Mouse (Mus musculus) lung, postnatal 0 days (tissue): Measurements from ENCODE around the gene Rap1b. TPM values are rescaled to one million over a fixed set of nuclear protein-coding genes. Genes with fewer than 3 reads are reported as not detected.

Source experiments
- ATAC-seq: fragments of 200-750 bp; cut with Nextera tagmentation; 2 replicates; pipeline ENCODE4 v1.8.0; 2017; ENCODE audit warnings: moderate library complexity
- DNase-seq: peaks from one replicate; pipeline ENCODE4 v3.0.0-alpha.2; 2016; ENCODE audit warnings: low spot score
- H3K27ac ChIP-seq: fragments of 300-500 bp; sonication (generic); 2 replicates; pipeline ENCODE4 v1.5.1; 2014; ENCODE audit warnings: antibody characterized with exemption, mild to moderate bottlenecking, low read length, mixed read lengths
- H3K27me3 ChIP-seq: fragments of 300-500 bp; sonication (generic); replicated peaks from 2 replicates; pipeline ENCODE4 v1.6.1; 2014; ENCODE audit warnings: low read length, mixed read lengths; ENCODE audit not compliant: insufficient read depth
- H3K36me3 ChIP-seq: fragments of 300-500 bp; sonication (generic); 2 replicates; pipeline ENCODE4 v1.6.1; 2014; ENCODE audit warnings: low read length, mixed read lengths; ENCODE audit not compliant: insufficient read depth
- H3K4me1 ChIP-seq: fragments of 300-500 bp; sonication (generic); 2 replicates; pipeline ENCODE4 v1.6.1; 2014; ENCODE audit warnings: antibody characterized with exemption, low read depth, low read length, mixed read lengths; ENCODE audit not compliant: insufficient read depth
- H3K4me2 ChIP-seq: fragments of 300-500 bp; sonication (generic); replicated peaks from 2 replicates; pipeline ENCODE4 v1.6.1; 2014; ENCODE audit warnings: low read depth, mild to moderate bottlenecking, low read length, moderate library complexity, mixed read lengths
- H3K4me3 ChIP-seq: fragments of 300-500 bp; sonication (generic); 2 replicates; pipeline ENCODE4 v1.5.1; 2014; ENCODE audit warnings: low read depth, low read length
- H3K9ac ChIP-seq: fragments of 300-500 bp; sonication (generic); replicated peaks from 2 replicates; pipeline ENCODE4 v1.6.1; 2014; ENCODE audit warnings: low read depth, mild to moderate bottlenecking
- H3K9me3 ChIP-seq: fragments of 300-500 bp; sonication (generic); 2 replicates; pipeline ENCODE4 v1.6.1; 2016; ENCODE audit warnings: low read length, mixed read lengths
- CTCF ChIP-seq: IDR thresholded peaks from 2 replicates; pipeline ENCODE4 v1.5.1; 2016; ENCODE audit warnings: antibody characterized with exemption, mild to moderate bottlenecking
- EP300 ChIP-seq: IDR thresholded peaks from 2 replicates; pipeline ENCODE4 v1.6.1; 2016; ENCODE audit warnings: antibody characterized with exemption, mild to moderate bottlenecking, control low read depth
- WGBS: fragments of 180-500 bp; shearing (Covaris S2); extraction: QIAGEN DNeasy Blood & Tissue Kit; methylation state at CpG from one replicate; pipeline ENCODE4 v1.1.7; 2014; 5-methylcytosine and 5-hydroxymethylcytosine counted together
- polyA plus RNA-seq: library from polyadenylated mRNA; unstranded; fragments of >200 nt; fragmentation: Nextera tagmentation; extraction: Ambion mirVana; gene quantifications from 2 replicates; pipeline ENCODE4 v1.2.1, GENCODE M21; 2015

Gene Rap1b
- polyA plus RNA-seq, 1 experiment from 2014 or later = 268 TPM

DNA sequence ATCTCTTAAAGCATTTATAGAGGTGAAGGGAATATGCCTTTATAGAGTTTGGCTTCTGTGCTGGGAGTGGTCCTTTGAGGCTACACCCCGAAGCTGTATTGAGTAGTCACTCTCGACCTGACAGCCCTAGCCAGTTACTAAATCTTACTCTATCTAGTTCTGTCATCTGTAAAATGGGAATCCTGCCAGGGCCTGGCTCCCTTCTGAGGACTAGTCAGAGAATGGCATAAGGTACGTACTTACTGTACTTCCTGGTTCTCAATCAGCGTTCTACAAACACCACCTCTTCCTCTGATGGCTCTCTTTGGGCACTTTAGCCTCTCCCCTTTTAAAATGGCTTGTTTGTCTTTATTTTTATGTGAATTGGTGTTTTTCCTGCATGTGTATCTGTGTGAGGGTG is 28.1 kb upstream of the Rap1b start:
- DNase-seq = peak; percentile 51
- Histone ChIP-seq H3K36me3 (no peaks in the 10 kb centered on the region), H3K9ac (no peak overlapping the region), H3K4me1 (no peaks in the 10 kb centered on the region), H3K9me3 (no peaks in the 10 kb centered on the region), H3K27me3 (no peaks in the 10 kb centered on the region), H3K4me3 (no peak overlapping the region), H3K4me2 (no peak overlapping the region), H3K27ac (no peak overlapping the region)
- ATAC-seq = 0 out of 2 replicates have a peak, but pooled peaks have one; percentile 19
- TF ChIP-seq EP300 (0 out of 2 replicates have a peak, but pooled peaks have one; percentile 10), CTCF (no peak)
- 38% methylated on average over 4 of the region's 4 CpGs for WGBS

DNA sequence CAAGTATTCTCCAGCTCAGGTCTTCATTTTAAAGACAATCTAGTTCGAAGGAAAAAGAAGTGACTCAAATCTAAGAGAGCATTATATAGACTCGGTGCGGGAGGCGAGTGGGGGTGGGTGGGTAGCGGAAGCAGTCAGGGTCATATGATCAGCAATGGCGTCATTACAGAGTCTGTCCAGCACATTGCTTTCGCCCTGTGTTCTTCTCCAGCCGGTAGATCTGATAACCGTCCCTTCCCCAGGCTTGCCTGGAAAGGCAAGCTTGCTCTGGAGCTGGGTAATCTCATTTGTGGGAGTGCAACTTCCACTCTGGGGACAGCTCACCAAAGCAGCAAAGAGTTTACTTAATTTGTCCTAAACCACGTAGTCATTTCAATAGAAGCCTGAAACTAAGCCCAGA is 26.6 kb upstream of the Rap1b start:
- Histone ChIP-seq H3K9ac (no peak overlapping the region), H3K36me3 (no peaks in the 10 kb centered on the region), H3K4me2 (no peak overlapping the region), H3K4me3 (no peak overlapping the region), H3K4me1 (no peaks in the 10 kb centered on the region), H3K27ac (no peak overlapping the region), H3K27me3 (no peaks in the 10 kb centered on the region), H3K9me3 (no peaks in the 10 kb centered on the region)
- DNase-seq (no peak), ATAC-seq (no peak)
- WGBS = 69% methylated on average over 10 of the region's 10 CpGs
- no peak for TF ChIP-seq EP300
- no peak for TF ChIP-seq CTCF

DNA sequence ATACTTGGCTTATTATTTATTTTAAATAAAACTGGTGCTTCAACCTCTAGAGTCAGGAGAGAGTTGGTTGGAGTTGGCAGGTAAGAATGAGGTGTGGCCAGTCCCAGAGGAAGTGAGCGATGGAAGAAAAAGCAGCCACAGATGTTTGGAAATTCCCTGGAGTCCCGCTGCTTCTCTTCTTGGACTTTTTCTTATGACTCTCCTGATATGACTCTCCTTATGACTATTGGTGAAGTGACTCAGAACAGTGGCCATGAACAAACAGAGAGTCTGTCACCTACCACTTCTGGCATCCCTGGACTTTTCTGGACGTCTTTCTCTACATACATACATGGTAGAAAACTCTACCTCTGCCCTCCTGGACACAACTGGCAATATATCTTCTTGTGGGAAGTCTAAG is 21.5 kb upstream of the Rap1b start:
- no peak overlapping the region for H3K4me3 ChIP-seq
- no peak overlapping the region for H3K4me2 ChIP-seq
- no peak overlapping the region for H3K27ac ChIP-seq
- no peak for ATAC-seq
- no peak overlapping the region for H3K9ac ChIP-seq
- H3K27me3 ChIP-seq = no peaks in the 10 kb centered on the region
- no peaks in the 10 kb centered on the region for H3K9me3 ChIP-seq
- no peaks in the 10 kb centered on the region for H3K36me3 ChIP-seq
- DNase-seq = no peak
- WGBS = 57% methylated on average over 3 of the region's 3 CpGs
- no peaks in the 10 kb centered on the region for H3K4me1 ChIP-seq
- TF ChIP-seq CTCF = no peak
- TF ChIP-seq EP300 = no peak

DNA sequence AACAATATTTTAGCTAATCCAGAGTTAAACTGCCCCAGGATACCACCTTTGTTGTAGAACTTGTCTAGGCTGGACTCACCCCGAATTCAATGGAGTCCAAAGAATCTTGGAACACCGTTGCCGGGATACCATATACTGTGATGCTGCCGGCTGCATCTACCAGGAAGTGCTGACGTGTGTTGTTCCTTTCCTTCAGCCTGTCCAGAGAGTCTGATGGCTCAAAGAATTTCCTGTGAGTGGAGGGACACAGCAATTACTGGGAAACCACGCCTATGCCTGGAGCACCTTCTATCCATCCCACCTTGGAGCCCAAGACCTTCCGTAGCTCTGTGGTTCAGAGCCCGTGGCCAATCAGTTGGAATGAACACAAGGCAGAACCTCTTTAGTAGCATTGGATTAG is 20.8 kb upstream of the Rap1b start:
- Histone ChIP-seq H3K27ac (no peak overlapping the region), H3K36me3 (no peaks in the 10 kb centered on the region), H3K9me3 (no peaks in the 10 kb centered on the region), H3K4me1 (no peaks in the 10 kb centered on the region), H3K27me3 (no peaks in the 10 kb centered on the region), H3K4me3 (no peak overlapping the region), H3K4me2 (no peak overlapping the region), H3K9ac (no peak overlapping the region)
- WGBS = 61% methylated on average over 8 of the region's 8 CpGs
- TF ChIP-seq EP300 (no peak), CTCF (no peak)
- DNase-seq (peak; percentile 27), ATAC-seq (no peak)

DNA sequence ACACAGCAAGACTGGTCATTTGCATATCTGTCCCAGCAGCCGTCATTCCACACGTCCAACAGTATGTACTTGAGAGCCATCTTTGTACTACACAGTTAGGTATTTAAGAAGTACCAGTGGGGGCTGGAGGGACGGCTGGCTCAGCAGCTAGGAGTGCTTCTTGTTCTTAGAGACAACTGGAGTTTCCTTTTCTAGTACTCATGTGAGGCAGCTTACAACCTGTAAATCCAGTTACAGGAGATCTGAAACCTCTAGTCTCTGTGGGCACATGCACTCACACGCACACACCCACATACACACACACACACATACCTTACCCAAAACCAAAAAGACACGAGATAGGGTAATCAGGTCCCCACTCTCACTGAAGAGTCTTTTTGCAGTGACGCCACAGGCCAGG is 18.9 kb upstream of the Rap1b start:
- Histone ChIP-seq H3K4me3 (no peak overlapping the region), H3K9me3 (no peaks in the 10 kb centered on the region), H3K4me2 (0 out of 2 replicates have a peak overlapping the region, but pooled peaks have one; percentile 11), H3K4me1 (no peaks in the 10 kb centered on the region; the same call in 1 of the 2 replicates), H3K27me3 (no peaks in the 10 kb centered on the region), H3K27ac (peak overlapping the region; percentile 87), H3K36me3 (no peaks in the 10 kb centered on the region), H3K9ac (no peak overlapping the region)
- TF ChIP-seq CTCF = no peak
- peak; percentile 79 for TF ChIP-seq EP300
- DNase-seq = peak; percentile 93
- 36% methylated on average over 6 of the region's 6 CpGs for WGBS
- peak; percentile 87 for ATAC-seq

DNA sequence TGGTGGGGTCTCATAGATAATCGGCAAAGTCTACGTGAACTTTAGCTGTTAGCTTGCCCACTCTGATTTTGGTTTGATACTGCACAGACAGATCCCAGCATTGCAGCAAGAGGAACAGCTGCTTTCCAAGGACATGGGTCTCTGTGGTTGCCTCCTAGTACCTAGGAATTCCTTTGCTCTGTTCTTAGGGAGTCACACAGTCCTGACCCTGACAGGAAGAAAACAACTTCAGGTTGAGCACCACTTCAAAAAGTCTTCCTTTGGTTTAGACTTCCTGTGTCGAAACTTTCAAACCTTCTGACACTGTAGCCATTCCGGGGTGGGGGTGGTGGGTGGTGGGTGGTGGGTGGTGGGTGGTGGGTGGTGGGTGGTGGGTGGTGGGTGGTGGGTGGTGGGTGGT is 18.4 kb upstream of the Rap1b start:
- TF ChIP-seq CTCF (no peak), EP300 (no peak)
- Histone ChIP-seq H3K27me3 (no peaks in the 10 kb centered on the region), H3K9me3 (no peaks in the 10 kb centered on the region), H3K4me1 (no peaks in the 10 kb centered on the region; the same call in 1 of the 2 replicates), H3K36me3 (no peaks in the 10 kb centered on the region), H3K4me3 (no peak overlapping the region), H3K27ac (peak overlapping the region; percentile 54), H3K4me2 (peak overlapping the region; percentile 11; the same call in 1 of the 2 replicates), H3K9ac (no peak overlapping the region)
- DNase-seq (peak; percentile 88), ATAC-seq (peak; percentile 72)
- WGBS = 49% methylated on average over 4 of the region's 4 CpGs
